Mouse (Mus musculus) megakaryocyte, embryonic 14.5 days (primary cell): ENCODE measurements around the gene Relch. TPM values are rescaled to one million over a fixed set of nuclear protein-coding genes. Genes with fewer than 3 reads are reported as not detected.
A peak's percentile ranks its signal among the peaks of the same experiment; 100 is the strongest.

Source experiments
- H3K27me3 ChIP-seq: replicated peaks from 2 replicates; pipeline ENCODE3; 2012; ENCODE audit warnings: inconsistent platforms
- H3K36me3 ChIP-seq: replicated peaks from 2 replicates; pipeline ENCODE3; 2012; ENCODE audit warnings: low read length, inconsistent platforms, mixed read lengths
- H3K4me1 ChIP-seq: 2 replicates; pipeline ENCODE4 v1.6.1; 2012; ENCODE audit warnings: inconsistent platforms
- H3K4me3 ChIP-seq: replicated peaks from 2 replicates; pipeline ENCODE3; 2012; ENCODE audit warnings: moderate library complexity, mild to moderate bottlenecking, inconsistent platforms
- H3K9me3 ChIP-seq: 2 replicates; pipeline ENCODE4 v1.6.1; 2012; ENCODE audit warnings: inconsistent platforms
- FLI1 ChIP-seq: IDR thresholded peaks from 2 replicates; pipeline ENCODE4 v1.6.1; 2012; ENCODE audit warnings: low read length, inconsistent platforms, mixed read lengths
- GATA1 ChIP-seq: IDR thresholded peaks from 3 replicates; pipeline ENCODE4 v1.6.1; 2012; ENCODE audit warnings: mixed read lengths, low read length, inconsistent platforms, borderline replicate concordance
- polyA plus RNA-seq: library from polyadenylated mRNA; stranded (reverse); fragments of >175 nt; gene quantifications from 2 replicates; pipeline ENCODE4 v1.2.3, GENCODE M21; 2012; ENCODE audit warnings: low replicate concordance; ENCODE audit not compliant: insufficient read depth

Gene Relch
- polyA plus RNA-seq, 1 experiment, result 40.6 TPM

DNA sequence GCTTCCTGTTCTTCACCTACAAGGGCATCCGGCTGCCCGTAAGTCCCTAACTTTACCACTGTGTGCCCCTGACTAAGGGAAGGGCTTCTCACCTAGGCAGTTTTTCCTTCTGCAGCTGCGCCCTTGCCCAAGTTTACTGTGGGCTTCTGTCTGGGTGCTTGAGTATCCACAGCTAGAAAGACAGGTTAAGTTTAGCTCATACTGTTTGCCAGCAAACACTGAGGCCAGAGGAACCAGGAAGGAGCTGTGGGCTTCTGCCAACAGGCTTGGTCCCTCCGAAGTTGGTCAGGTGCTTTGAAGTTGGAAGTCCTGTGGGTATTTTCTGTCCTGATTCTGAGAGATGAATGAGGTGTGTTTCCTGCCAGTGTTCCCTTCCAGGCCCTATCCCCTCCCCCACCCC is 121.5 kb downstream of the Relch start:
- Histone ChIP-seq H3K36me3 (no peaks in the 10 kb centered on the region), H3K27me3 (peaks cover 40% of the 10 kb centered on the region), H3K4me3 (no peak overlapping the region), H3K4me1 (peaks cover 22% of the 10 kb centered on the region), H3K9me3 (no peaks in the 10 kb centered on the region)
- TF ChIP-seq GATA1 (no peak), FLI1 (no peak)

DNA sequence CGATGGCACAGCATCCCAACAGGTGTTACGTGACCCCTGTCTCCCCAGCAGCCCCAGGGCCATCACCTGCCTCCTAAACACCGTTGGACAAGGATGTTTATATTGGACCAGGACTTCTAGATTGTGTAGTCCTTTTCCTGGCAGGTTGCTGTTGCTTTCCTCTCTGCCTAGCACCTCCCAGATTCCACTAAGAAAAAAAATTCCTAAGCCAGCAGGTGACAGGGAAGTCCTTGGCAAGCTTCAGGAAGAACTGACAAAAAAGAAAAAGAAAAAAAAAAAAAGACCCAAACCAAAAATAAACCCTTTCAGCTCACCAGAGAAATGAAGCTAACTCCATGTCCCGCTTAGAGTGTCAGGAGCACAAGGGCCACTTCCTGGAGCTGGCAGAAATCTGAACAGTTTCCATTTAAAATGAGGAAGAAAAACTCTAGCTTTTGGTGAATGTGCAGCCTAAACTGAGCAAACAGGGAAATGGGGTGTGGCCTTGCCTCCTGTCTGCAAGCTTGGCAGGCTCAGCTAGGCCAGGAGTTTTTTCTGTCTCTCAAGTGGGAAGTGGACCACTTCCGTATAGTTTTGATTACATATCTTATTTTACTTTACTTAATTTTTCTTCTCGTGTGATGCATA is 123.2 kb downstream of the Relch start:
- Histone ChIP-seq H3K9me3 (no peaks in the 10 kb centered on the region), H3K36me3 (no peaks in the 10 kb centered on the region), H3K4me3 (peak overlapping the region; percentile 28), H3K4me1 (peaks cover 7% of the 10 kb centered on the region), H3K27me3 (peaks cover 23% of the 10 kb centered on the region)
- no peak for TF ChIP-seq GATA1
- no peak for TF ChIP-seq FLI1

DNA sequence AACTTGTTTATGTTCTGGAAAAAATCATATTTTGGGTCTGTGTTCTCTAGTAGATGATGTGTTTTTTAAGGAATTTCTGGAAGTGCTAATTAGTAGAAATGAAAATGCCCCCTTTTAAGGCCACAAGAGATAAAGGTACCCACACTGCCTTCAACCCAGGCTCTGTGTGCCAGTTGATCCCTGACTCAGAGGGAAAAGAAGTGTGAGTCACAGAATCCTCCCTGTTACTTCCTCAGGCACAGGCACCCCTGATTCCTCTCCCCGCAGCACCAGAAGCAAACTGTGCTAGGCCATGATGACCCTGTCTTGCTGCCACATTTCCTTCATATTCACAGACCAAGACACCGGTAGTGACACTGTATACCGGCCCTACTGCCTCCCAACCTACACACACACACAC is 126.4 kb downstream of the Relch start:
- Histone ChIP-seq H3K4me3 (peak overlapping the region; percentile 62), H3K9me3 (peaks cover 1% of the 10 kb centered on the region), H3K36me3 (no peaks in the 10 kb centered on the region), H3K27me3 (peaks cover 7% of the 10 kb centered on the region), H3K4me1 (peaks cover 5% of the 10 kb centered on the region)
- TF ChIP-seq FLI1 (no peak), GATA1 (no peak)

DNA sequence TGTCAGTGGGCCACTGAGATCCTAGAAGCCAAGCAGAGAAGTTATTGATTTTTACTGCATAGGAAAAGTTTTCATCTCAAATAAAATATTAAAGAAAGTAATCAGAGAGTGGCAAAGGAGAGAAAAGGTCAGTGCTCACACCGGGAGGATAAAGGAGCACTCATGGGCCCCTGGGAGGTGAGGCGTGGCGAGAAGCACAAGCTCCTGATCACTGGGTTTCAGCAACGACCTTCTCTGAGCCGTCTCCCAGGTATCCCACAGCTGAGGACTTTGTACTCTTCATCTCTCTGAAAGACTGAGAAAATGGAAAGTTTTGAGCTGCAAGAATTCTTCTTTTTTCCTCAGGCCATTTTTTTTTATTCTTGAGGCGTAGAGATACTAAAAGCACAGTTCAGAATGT is 131.0 kb downstream of the Relch start:
- Histone ChIP-seq H3K36me3 (no peaks in the 10 kb centered on the region), H3K4me3 (no peak overlapping the region), H3K4me1 (peaks cover 3% of the 10 kb centered on the region), H3K9me3 (peaks cover 15% of the 10 kb centered on the region), H3K27me3 (peaks cover 3% of the 10 kb centered on the region)
- no peak for TF ChIP-seq GATA1
- TF ChIP-seq FLI1, result no peak

DNA sequence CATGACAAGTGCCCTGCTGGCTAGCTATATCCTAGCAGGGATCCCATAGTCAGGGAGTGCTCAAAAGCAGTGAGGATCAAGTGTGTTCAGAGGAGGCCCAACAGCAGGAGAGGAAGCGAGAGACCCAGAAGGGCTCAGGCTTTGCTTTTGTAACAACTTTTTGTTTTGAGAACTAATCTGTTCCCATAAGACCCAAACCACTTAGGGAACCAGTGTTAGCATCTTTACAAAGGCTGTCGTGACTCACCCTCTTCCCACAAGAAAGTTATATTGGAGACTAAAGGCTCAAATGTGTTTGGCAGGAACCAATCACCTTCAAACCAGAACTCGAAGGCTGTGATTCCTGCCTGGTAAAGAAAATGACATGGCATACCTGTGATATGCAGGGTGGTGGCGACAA is 132.0 kb downstream of the Relch start:
- H3K27me3 ChIP-seq, result peaks cover 3% of the 10 kb centered on the region
- no peaks in the 10 kb centered on the region for H3K36me3 ChIP-seq
- no peaks in the 10 kb centered on the region; the same call in 1 of the 2 replicates for H3K4me1 ChIP-seq
- no peak for TF ChIP-seq FLI1
- TF ChIP-seq GATA1, result no peak
- peaks cover 15% of the 10 kb centered on the region for H3K9me3 ChIP-seq
- H3K4me3 ChIP-seq, result no peak overlapping the region

DNA sequence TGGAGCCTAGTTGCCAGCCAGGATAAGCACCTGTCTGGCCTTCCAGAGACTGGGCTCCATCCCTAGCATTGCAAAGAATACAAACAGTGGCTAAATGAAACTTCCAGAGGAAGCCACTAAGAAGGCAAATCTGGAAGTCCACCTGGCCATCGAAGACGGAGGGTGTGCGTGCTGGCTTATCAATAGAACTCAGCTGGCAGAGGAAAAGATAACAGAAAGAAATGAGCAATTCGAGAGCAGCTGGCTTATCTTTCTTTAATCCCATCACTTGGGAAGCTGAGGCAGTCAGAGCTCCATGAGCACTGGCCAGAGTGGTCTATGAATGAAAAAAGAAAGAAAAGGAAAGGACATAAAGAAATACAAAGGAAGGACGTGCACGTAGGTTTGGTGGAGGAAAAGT is 136.9 kb downstream of the Relch start:
- Histone ChIP-seq H3K27me3 (peaks cover 3% of the 10 kb centered on the region), H3K9me3 (peaks cover 9% of the 10 kb centered on the region), H3K36me3 (no peaks in the 10 kb centered on the region), H3K4me1 (peaks cover 9% of the 10 kb centered on the region), H3K4me3 (no peak overlapping the region)
- no peak for TF ChIP-seq FLI1

DNA sequence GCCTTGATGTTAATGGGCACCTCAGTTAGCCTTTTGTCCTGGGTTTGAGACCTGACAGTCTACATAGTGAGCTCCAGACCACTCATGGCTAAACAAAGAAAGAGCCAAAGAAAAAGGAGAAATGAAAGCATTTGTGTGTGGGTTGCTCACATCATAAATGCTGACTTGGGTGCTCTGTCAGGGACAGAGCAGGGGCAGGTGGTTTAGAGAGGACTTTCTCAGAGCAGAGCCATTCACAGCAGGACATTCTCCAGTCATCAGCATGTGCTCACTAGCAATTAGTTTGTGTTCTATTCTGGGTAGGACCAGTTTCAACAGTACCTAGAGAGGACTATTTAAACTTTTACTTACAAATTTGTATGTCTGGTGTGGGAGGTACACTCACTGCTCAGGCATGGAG is 137.6 kb downstream of the Relch start:
- Histone ChIP-seq H3K9me3 (0 out of 2 replicates have a peak, but pooled peaks cover 3% of the 10 kb centered on the region), H3K36me3 (no peaks in the 10 kb centered on the region), H3K4me3 (no peak overlapping the region), H3K27me3 (peaks cover 3% of the 10 kb centered on the region), H3K4me1 (peaks cover 13% of the 10 kb centered on the region)
- TF ChIP-seq FLI1 (no peak), GATA1 (no peak)

DNA sequence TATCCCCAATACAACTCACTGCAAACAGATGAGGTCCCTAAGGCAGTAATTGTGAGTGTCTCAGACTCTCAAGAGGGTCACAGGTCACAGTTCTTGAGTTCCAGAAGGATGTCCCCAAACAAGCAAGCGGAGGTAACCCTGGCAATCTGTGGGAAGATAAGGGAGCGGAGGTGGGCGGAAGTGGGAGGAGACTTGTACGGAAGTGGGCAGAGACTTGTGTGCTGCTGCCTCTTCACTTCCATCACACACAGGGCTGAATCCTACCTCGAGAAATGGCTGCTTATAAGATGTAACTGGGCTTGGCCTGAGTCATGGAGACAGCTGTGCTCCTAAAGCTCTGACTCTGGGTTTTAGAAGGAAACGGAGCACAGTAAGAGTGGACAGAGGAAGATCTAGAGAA is 139.3 kb downstream of the Relch start:
- peaks cover 13% of the 10 kb centered on the region for H3K4me1 ChIP-seq
- peaks cover 3% of the 10 kb centered on the region for H3K27me3 ChIP-seq
- TF ChIP-seq FLI1, result no peak
- H3K9me3 ChIP-seq, result no peaks in the 10 kb centered on the region
- H3K36me3 ChIP-seq, result no peaks in the 10 kb centered on the region
- peak overlapping the region; percentile 66 for H3K4me3 ChIP-seq

DNA sequence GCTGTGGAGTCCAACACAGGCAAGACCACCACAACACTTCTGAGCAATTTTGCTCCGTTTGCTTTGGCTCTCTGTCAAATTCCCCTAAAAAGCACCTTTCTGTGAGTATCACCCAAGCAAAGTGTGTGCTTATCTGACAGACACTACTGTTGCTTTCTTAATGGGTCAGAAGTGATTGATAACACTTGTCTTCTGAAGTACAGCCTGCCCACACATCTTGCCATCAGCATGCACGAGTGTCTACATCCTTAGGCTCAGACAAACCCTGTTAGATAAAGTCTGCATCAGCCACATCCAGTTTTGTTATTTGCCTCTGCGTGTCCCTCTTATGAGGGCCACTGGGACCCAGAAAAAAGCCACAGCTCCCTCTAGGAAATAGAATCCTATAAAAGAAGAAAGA is 140.6 kb downstream of the Relch start:
- Histone ChIP-seq H3K4me3 (no peak overlapping the region), H3K4me1 (peaks cover 13% of the 10 kb centered on the region), H3K27me3 (peaks cover 3% of the 10 kb centered on the region), H3K36me3 (no peaks in the 10 kb centered on the region), H3K9me3 (no peaks in the 10 kb centered on the region)
- TF ChIP-seq GATA1, result no peak
- TF ChIP-seq FLI1, result no peak

Other genes with a start within 250 kb of the Relch start
- gene Pign, start 184 bp upstream of the Relch start, polyA plus RNA-seq, result 0.84 and 1.9 TPM in 2 replicates
- gene Tnfrsf11a, start 116.9 kb downstream of the Relch start, polyA plus RNA-seq, result 0.21 TPM in 1 of 2 replicates, not detected in the other